Mouse (Mus musculus) heart, adult 9 months (tissue): ENCODE results near the gene Rasal2.
A peak's percentile ranks its signal among the peaks of the same experiment; 100 is the strongest.

Source experiments
- DNase-seq, 2 experiments: peaks; one replicate each; pipeline ENCODE4 v3.0.0; 2022; ENCODE audit warnings: low spot score in 2 of 2

Rasal2 gene

DNA sequence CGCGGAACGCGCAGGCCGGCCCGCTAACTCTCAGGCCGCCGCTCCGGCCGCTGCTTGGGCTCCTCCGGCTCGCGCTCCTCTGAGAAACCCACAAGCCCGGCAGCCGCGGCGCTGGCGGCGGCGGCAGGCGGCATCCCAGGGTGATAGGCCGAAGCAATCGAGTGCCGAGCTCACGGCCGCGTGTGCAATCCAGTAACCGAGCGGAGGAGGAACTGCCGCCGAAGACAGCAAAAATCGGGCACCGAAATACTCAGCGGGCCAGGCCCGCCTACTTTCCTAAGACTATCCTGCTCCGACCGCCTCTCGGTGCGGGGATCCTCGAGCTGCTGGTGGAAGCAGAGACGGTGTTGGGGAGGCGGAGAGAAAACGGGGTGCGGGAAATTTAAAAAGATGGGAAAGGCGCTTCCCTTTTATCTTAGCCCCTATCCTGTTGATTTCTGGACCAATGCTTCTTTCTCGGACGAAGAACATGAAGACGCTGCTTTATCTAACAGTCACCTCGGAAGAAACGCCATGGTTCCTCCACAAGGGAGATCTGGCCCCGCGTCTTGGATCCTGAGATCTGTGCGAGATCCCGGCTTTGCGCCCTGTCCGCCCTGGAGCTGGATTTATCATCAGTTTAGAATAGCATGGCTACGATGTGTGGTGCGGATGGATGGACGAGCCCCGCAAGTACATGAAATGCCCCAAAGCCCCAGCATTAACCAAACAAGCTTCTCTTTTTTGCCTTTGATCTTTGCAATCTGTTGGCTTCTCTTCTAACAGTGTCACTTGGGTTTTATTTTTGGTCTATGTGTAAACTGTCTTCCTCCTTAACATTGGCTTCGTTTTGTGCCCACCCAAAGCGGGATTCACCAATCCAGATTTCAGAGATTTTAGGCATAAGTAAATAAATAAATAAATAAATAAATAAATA, at the start of gene Rasal2:
Rasal2 (minus strand) TSS at position 142 of the 916 bp plus-strand sequence.
- DNase-seq, result peak; percentile 94 to 95

- DNase-seq, result no peak
Observed at GRCm38 (mm10) chr1:157461276-157461675, 48.9 kb upstream of the Rasal2 start.

- no peak for DNase-seq
Observed at GRCm38 (mm10) chr1:157459904-157460303, 47.5 kb upstream of the Rasal2 start.

DNA sequence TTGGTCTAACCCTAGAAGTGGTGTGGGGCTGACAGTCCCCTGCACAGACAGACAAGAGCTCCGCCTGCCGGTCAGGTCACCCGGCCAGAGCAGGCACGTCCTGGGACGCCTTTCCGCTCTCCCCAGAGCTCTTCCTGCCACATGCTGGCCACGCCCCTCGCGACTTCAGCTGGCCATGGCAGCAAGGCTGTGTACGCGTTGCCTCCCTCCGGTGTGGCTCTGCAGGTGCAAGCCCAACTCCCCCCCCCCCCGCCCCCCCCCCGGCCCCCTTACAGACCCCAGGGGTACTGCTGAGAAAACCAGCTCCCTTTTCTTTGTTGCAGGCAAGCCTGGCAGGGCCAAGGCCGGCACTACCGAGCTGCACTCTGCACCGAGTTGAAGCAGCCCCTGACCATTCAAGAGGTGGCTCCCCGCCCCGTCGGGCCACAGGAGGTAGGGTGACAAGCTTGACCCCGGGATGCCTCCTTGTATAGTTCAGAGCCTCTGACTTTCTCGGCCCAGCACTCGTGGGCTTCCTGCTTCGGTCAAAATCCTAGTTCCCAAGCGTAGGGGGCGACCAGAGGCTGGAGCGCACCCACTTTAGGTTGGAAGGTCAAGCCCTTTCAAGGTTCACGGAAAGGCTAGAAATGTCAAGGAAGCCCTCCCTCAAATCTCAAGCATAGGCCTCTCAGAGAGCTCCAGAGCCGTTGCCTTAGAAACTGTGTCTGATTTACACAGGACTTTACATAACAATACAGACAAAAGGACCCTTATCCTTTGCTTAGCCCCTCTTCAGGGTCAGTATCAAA, 46.2 kb upstream of the Rasal2 start, which contains the start of gene Cryzl2:
Cryzl2 (plus strand) TSS at position 157 of the 788 bp plus-strand sequence.
- peak; percentile 84 to 85 for DNase-seq

- no peak for DNase-seq
Observed at GRCm38 (mm10) chr1:157457789-157458188, 45.4 kb upstream of the Rasal2 start.

DNA sequence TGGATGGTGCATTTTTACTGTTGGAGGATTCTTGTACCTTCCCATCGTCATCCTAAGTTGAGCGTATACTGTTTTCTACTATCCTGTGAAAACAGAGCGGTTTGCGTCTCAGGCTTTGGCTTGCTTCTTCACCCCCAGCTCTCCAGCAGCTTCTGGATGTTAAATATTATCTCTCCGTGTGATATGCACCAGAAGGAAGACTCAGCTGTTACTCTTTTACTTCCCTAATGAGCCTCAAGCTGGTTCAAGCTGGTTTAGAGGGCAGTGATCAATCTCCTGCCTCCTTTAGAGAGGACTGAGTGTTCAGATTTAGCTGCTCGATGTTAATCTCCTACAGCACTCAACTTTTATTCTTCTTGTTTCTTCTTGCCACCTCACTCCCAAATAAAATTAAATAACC, 42.5 kb upstream of the Rasal2 start:
- no peak for DNase-seq

GRCm38 (mm10) chr1:157452759-157453549, 40.6 kb upstream of the Rasal2 start:
- no peak for DNase-seq

DNA sequence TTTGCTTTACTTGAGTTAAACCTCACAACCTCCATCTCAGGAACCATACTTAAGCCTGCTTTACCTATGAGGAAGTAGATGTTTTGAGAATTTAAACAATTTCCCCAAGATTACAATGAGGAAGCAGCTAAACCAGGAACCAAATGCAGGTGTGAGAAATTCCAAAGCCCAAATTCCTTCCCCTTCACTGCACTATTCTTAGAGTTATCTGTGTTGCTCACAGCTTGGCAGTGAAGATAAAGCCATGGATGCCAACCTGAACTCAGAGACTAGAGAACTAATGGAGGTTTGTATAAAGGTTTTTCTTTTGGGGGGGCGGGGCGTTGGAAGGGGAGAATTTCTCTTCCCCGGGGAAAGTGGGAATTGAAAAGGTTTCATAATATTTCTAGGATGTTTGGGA, 39.9 kb upstream of the Rasal2 start:
- DNase-seq, result no peak

DNA sequence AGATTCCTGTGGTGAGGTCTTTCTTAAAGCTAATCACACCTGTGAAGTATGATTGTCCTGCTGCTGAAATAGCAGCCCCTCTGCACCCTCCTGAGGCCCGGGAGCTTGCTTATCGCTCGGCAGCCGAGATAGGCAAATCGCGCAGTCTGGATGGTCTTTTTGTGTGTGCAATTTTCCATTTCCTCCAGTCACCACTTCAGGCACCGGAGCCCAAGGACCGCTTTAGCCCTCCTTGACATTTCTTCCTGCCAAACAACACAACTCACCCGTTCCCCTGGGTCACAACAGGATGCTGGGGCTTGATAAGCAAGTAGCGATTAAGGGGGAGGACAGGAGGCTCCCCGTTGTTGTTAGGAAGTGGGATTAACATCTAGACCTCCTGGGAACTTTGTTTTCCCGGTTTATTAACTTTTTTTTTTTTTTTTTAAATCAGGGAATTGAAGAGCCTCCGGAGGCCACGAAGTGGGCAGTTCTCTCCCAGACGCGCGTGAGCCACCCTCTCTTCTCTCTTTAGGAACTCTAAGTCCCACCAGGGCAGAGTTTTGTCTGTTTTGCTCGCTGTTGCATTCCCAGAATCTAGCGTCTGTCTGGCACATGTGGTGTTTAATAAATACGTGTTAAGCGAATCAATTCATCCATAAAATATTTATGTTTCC, 37.7 kb upstream of the Rasal2 start:
- DNase-seq, result peak; percentile 90 to 95

DNA sequence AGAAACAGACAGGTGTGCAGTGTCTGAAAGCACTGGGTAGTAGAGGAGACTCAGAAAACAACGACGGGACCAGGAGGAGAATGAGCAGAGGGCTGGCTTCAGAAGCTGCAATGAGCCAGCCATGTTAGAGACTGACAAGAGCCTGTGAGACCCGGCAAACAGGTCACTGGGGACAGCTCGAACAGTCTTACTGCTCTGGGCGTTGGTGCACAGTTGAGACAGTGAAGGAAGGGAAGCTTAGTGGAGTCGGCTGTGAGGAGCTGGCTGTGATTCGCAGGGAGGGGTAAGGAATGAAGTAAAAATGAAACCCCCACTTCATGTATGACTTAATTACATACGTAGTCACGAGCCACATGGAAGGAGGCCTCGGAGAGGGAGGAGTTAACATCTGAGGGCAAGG, 37.1 kb upstream of the Rasal2 start:
- DNase-seq, result peak; percentile 43 to 56

DNA sequence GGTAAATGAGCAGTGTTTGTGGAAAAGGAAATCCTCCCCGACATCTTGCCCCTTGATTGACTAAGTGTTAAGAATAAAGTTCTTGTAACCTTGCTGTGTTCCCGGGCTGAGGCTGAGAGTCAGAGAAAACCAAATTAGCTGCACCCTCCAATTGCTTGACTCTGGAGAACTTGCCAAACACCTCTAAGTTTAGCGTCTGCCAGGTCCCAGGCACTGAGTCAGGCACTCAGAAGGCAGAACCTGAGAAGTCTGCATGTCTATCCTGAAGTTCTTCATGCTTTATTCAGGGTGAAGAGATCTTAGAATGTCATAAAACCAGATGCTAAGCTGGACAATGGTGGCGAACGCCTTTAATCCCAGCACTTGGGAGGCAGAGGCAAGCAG, 36.4 kb upstream of the Rasal2 start:
- peak in 1 of 2 experiments; percentile 37 for DNase-seq

DNA sequence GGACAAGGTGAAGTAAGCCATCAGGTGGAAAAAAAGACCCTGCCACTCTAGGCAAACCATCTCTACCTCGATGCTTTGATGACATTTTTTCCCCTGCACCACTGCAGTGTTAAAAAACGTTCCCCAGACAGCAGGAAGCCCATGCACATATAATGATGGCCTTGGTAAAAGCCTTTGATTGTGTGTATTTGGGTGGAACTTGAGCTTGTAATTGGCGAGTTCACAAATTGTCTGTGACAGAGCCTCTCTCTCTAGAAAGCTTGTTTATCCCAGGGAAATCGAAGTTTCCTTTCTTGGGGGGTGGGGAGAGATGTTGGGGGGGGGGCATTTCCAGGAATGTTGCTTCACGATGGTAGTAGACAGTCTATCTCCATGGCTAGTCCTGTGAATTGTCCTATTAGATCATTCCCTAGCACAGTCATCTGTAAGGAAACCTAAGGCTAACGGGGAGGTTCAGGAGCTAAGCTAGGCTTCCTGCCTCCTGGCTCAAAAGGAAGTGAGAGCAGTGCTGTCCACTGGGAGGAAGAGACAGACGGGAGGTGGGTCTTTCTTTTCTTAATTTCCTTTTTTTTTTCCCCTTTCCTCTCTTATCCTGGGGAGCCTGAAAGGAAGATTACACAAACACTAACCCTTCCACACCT, 35.9 kb upstream of the Rasal2 start:
- DNase-seq, result peak in 1 of 2 experiments; percentile 70

DNA sequence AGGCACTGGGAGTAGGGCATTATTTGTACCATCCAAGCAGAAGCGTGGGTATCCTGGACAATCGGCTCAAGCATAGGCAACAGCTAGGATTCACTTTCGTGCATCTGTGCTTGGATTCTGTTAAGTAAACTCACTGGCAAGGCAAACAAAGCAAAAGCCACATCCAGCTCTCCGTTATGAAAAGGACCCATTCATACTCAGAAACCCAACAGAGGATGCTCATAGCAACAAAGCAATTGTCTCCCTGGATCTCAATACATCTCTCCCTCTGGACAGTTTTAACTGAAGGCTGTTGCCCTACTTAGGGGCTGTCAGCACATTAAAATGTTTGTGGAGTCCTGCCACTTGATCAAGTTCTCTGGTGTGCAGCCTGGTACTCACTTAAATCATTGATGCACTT, 34.7 kb upstream of the Rasal2 start:
- no peak for DNase-seq

DNA sequence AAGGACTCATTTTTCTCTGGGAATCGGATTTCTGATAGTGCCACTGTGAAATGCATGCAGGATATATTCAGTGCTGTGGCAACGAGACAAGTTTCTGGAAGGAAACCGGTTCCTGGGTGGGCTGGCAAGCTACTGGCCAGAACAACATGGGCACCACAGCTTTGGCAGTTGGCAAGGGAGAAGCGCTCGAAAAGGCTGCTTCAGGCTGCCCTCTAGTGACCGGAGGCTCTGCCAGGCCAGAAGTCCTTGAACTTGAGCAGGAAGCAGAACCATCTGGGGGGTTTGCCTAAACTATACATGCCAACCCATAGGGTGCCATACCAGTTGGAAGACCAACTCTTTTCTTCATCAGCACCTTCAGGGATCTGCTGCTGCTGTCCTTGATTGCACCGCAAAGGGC, 33.9 kb upstream of the Rasal2 start:
- peak; percentile 66 to 85 for DNase-seq

DNA sequence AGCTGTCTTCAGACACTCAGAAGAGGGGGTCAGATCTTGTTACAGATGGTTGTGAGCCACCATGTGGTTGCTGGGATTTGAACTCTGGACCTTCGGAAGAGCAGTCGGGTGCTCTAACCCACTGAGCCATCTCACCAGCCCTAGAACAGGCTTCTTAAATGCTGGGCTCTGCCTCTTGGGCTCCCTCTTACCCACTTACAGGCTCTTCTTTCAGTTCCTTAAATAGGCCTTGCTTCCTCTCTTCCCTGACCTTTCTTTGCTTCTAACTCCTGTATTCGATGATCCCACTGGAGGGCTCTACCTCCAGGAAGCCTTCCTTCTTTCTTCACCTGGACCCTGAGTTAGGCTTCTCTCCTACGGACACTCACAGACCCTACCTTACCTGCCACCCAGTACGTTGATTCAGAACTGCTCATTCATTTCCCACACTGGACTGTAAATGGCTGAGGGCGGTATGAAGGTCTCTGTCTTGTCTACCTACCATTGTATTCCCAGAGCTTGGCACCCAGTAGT, 33.1 kb upstream of the Rasal2 start:
- no peak for DNase-seq

DNA sequence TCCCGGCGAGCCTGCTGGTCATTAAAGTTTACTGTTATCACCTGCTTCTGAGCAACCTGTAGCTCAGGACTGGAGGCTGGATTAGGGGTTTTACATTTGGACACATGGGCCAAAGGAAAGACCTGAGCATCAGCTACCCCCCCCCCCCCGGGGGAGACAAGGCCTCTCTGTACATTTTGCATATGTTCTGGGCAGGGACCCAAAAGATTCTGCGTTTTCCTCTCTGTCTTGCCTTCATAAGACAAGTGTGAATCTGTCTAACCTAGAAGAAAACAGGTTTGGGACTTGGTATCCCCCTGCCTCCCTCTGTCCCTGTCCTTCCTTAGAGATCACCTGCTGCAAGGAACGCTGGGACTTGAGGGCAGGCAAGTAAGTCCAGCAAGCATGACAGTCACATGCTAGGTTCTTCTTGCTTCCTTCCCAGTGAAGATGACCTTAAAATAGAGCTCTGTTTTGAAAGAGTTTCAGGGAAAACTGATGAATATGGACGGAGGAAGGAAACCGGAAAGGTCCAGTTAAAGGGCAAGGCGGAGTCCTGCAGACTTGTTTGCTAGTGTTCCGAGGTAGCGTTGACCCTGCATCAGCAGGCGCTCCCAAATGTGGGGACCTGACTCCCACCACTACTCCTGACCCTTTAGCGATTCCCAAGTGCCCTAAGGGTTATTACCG, 32.4 kb upstream of the Rasal2 start:
- DNase-seq, result peak; percentile 37 to 49

- DNase-seq, result peak; percentile 53 to 54
Observed at GRCm38 (mm10) chr1:157443723-157444561, 31.5 kb upstream of the Rasal2 start.

DNA sequence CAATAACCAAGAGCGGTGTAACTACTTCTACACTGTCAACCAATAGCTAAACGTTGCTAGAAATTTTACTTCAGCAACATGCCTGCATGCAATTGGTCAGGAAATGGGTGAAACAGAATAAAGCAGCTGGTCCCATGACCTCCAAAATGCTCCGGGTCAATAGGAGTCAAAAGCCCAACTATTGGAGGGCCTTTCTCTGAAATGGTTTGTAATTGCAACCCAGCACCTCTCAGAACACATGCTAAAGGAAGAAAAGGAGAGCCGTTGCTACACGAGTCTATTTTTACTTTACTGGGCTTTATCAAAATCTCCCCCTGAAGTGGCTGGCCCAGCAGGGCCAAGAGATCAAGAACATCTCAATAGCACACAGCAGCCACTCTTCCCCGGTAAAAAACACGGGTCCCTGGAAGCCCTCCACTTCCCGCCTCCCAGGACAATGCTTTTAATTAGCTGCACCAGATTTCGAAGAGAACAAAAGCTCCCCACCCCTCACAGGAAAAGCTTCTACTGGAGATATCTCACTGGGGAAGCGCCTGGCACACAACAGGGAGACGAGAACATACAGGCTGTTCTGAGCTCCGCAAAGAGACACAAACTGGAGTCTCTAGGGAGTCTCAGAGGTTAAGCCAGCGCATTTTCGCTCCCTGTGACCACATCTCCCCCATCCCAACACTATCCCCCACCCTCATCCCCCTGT, 30.8 kb upstream of the Rasal2 start:
- peak; percentile 81 to 90 for DNase-seq
